Mouse (Mus musculus): ENCODE measurements around the gene Nicn1. TPM values are rescaled to one million over a fixed set of nuclear protein-coding genes. Genes with fewer than 3 reads are reported as not detected.

Gene Nicn1
- polyA plus RNA-seq, 1 experiment from 2014 or later, result 142 TPM

DNA sequence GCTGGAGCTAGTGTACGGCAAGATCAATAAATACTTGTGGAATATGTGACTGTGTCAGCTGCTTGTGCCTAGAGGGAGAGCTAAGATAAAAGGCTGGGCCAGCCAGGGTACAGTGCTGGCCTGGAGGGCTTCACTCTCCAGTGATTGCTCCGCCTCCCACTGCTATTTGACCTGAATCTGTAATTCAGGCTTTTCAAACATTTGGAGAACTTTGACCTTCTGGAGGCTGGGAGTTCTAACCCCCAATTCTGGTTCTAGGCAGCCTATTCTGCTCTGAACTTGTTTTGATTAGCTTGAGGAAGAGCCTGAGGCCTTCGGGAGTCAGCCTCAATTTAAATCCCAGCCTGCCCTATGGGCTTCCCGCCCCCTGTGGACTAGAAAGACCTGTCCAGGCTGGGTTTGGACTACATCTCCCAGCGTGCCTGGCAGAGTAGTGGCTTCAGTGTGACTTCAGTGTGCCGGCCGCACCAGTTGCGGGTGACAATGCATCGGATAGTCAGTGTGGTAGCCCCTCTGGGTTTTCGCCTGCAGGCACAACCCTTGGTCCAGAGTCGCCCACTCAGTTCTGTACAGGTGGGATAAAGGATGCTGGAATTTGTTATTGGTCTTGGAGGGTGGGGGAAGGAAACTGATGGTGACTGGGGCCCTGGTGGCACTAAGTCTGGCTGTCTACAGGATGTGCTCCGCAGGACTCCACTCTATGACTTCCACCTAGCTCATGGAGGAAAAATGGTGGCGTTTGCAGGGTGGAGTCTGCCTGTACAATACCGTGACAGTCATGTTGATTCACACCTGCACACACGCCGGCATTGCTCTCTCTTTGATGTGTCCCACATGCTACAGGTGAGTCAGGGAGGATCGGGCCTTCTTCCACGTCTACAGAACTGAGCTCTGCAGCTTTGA, 6.5 kb downstream of the Nicn1 start, which contains the start of gene Amt:
TSS of gene Amt (plus strand) at position 401 of the 903 bp plus-strand sequence.
- peak; percentile 78 for ATAC-seq
- peak within 1 kb of the TSS; percentile 29 for H3K4me2 ChIP-seq (ENCODE audit: low read length)
- peak within 1 kb of the TSS; percentile 26; the same call in 1 of the 2 replicates for H3K4me3 ChIP-seq (ENCODE audit: low read length)
- WGBS, result 22% methylated on average over 18 of the region's 18 CpGs
- no peaks in the 10 kb centered on the region for H3K9me3 ChIP-seq (ENCODE audit: control insufficient read depth, low read length)
- no peaks in the 10 kb centered on the region for H3K4me1 ChIP-seq (ENCODE audit: control insufficient read depth, insufficient read depth, low read depth, low read length)
- H3K36me3 ChIP-seq (ENCODE audit: control insufficient read depth, insufficient read depth, low read length), result peaks cover 14% of the 10 kb centered on the region
- no peak within 1 kb of the TSS for H3K27ac ChIP-seq (ENCODE audit: low read depth, low read length)
- peak within 1 kb of the TSS; percentile 38; the same call in 1 of the 2 replicates for H3K9ac ChIP-seq (ENCODE audit: low read depth, low read length)
- no peaks in the 10 kb centered on the region for H3K27me3 ChIP-seq (replicated peaks; ENCODE audit: control insufficient read depth, insufficient read depth, low read length)

DNA sequence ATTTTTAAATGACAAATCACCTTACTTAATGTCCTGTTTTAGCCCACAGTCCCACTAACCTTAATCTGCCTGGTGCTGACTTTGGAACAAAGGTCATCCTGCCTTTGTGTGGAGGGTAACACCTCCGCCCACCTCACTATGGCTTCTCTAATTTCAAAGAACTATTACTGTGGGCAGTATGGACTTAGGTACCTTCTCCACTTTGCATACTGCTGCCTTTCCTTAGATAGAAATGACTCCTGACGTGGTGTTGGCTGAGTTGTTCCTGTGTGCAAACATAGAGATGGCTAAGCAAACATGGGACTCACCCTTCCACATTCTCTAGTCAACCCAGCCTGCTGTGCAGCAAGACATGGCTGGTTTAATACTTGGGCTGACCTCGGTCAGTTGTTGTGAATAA, 11.6 kb downstream of the Nicn1 start:
- no peaks in the 10 kb centered on the region for H3K27me3 ChIP-seq (replicated peaks; ENCODE audit: control insufficient read depth, insufficient read depth, low read length)
- no peak overlapping the region for H3K9ac ChIP-seq (ENCODE audit: low read depth, low read length)
- H3K36me3 ChIP-seq (ENCODE audit: control insufficient read depth, insufficient read depth, low read length), result peaks cover 19% of the 10 kb centered on the region
- no peak overlapping the region for H3K4me2 ChIP-seq (ENCODE audit: low read length)
- H3K27ac ChIP-seq (ENCODE audit: low read depth, low read length), result no peak overlapping the region
- H3K4me3 ChIP-seq (ENCODE audit: low read length), result no peak overlapping the region
- 91% methylated on average over 3 of the region's 3 CpGs for WGBS
- no peak for ATAC-seq
- H3K4me1 ChIP-seq (ENCODE audit: control insufficient read depth, insufficient read depth, low read depth, low read length), result peaks cover 7% of the 10 kb centered on the region
- no peaks in the 10 kb centered on the region for H3K9me3 ChIP-seq (ENCODE audit: control insufficient read depth, low read length)

DNA sequence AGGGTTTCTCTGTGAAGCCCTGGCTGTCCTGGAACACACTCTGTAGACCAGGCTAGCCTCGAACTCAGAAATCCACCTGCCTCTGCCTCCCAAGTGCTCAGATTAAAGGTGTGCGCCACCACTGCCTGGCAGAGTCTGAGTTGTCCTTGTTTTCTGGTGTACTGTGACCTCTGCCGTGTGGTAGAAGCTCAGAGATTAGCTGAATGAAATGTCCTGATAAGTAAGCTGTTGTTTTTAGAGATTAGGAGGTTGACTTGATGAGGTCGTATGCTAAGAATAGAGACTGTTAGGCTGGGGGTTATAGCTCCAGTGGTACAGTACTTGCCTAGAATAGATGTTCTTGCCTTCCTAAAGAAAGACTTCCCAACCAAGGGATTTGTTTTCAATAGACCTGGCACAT, 14.5 kb downstream of the Nicn1 start:
- peak overlapping the region; percentile 92; the same call in 1 of the 2 replicates for H3K27ac ChIP-seq (ENCODE audit: low read depth, low read length)
- peak overlapping the region; percentile 96 for H3K4me2 ChIP-seq (ENCODE audit: low read length)
- H3K9me3 ChIP-seq (ENCODE audit: control insufficient read depth, low read length), result no peaks in the 10 kb centered on the region
- 89% methylated on average over 4 of the region's 4 CpGs for WGBS
- peak overlapping the region; percentile 79 for H3K4me3 ChIP-seq (ENCODE audit: low read length)
- H3K4me1 ChIP-seq (ENCODE audit: control insufficient read depth, insufficient read depth, low read depth, low read length), result peaks cover 28% of the 10 kb centered on the region
- H3K27me3 ChIP-seq (replicated peaks; ENCODE audit: control insufficient read depth, insufficient read depth, low read length), result no peaks in the 10 kb centered on the region
- ATAC-seq, result no peak
- peak overlapping the region; percentile 90; the same call in 1 of the 2 replicates for H3K9ac ChIP-seq (ENCODE audit: low read depth, low read length)
- H3K36me3 ChIP-seq (ENCODE audit: control insufficient read depth, insufficient read depth, low read length), result peaks cover 19% of the 10 kb centered on the region

DNA sequence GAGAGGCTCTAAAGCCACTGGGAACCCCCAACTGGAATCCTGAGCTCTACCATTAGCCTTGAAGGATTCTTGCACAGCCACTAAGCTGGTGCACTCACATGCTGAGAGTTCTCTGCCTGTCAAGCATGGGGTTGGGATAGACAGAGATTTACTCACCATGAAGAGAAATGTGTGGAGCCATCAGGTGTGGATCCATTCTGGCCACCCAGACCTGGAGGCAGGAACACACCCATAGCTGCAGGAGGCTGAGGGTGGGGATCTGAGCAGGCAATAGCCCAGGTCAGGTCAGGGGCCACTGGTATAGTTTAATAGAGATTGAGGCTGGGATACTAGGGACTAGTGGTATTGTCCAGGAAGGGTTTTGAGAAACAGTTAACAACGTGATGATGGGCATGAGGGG, 14.9 kb downstream of the Nicn1 start:
- ATAC-seq, result no peak
- H3K4me3 ChIP-seq (ENCODE audit: low read length), result peak overlapping the region; percentile 79
- H3K27ac ChIP-seq (ENCODE audit: low read depth, low read length), result peak overlapping the region; percentile 92
- H3K4me2 ChIP-seq (ENCODE audit: low read length), result peak overlapping the region; percentile 96
- peaks cover 19% of the 10 kb centered on the region for H3K36me3 ChIP-seq (ENCODE audit: control insufficient read depth, insufficient read depth, low read length)
- WGBS, result 0% methylated on average over 1 of the region's 1 CpGs
- H3K9ac ChIP-seq (ENCODE audit: low read depth, low read length), result peak overlapping the region; percentile 90
- H3K4me1 ChIP-seq (ENCODE audit: control insufficient read depth, insufficient read depth, low read depth, low read length), result peaks cover 28% of the 10 kb centered on the region
- no peaks in the 10 kb centered on the region for H3K9me3 ChIP-seq (ENCODE audit: control insufficient read depth, low read length)
- no peaks in the 10 kb centered on the region for H3K27me3 ChIP-seq (replicated peaks; ENCODE audit: control insufficient read depth, insufficient read depth, low read length)

DNA sequence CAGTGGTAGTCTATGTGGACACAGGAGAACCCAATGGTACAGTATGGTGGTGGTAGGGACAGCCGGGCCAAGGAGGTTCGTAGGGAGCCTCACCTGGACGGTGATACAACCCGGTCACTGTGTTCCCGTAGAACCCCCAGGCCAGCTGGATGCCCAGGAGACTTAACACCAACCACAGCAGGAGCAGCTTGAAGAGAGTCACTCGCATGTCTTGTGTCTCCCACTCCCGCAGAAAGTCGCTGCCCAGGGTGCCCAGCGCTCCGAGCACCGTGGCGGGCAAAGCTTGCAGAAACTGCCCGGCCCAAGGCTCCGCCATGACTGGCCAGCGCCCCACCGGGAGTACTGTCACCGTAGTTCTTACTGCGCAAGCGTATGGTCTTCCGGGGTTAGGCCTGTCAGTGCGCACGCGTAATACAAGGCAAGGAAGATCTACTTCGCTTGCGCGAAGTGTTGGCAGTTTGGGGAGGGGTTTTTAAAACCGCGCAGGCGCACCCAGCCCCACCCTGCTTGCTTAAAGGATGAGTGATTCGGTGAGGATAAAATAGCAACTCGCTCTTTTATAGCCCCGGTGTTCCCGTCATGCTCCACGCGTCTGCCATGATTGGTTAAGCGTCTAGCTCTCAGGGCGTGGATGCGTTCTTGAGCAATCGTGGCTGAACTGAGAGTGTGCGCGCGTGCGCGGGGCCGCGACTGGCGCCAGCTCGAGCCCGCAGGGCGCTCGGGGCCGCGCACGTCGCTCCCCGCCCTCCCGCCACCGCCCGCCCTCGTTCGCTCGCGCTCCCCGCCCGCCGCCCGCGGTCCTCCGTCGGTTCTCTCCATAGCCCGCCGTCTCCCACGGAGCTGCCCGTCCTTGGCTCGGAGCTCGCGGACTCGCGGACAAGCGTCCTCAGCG, 15.6 kb downstream of the Nicn1 start, which contains the start of the genes Rhoa and Tcta:
TSS of gene Rhoa (plus strand) at position 501 of the 892 bp plus-strand sequence.
TSS of gene Tcta (minus strand) at position 532 of the 892 bp plus-strand sequence.
- Histone ChIP-seq H3K27ac (ENCODE audit: low read depth, low read length) (peak within 1 kb of the TSS; percentile 100), H3K9me3 (ENCODE audit: control insufficient read depth, low read length) (no peaks in the 10 kb centered on the region)
- WGBS, result 0% methylated on average over 80 of the region's 81 CpGs

DNA sequence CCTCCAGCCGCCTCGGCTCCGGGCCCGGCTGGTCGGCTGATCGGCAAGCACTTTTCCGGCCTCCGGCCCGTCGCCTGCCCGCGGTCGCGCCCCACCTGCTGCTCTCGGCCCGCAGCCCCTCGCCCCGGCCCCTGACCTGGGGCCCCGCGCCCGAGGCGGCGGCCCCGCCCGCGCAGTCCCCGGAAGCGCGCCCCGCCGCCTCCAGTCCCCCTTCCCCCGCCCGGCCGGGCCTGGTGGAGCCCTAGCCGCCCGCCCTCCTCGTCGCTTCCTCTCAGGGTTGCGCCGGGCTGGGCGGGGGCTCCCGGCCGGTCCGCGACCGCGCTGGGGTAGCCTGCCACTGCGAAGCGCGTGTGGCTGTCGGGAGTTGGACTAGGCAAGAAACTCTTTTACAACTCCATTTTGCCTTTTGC, 16.3 kb downstream of the Nicn1 start:
- no peaks in the 10 kb centered on the region for H3K27me3 ChIP-seq (replicated peaks; ENCODE audit: control insufficient read depth, insufficient read depth, low read length)
- H3K4me3 ChIP-seq (ENCODE audit: low read length), result peak overlapping the region; percentile 79
- no peaks in the 10 kb centered on the region for H3K9me3 ChIP-seq (ENCODE audit: control insufficient read depth, low read length)
- H3K27ac ChIP-seq (ENCODE audit: low read depth, low read length), result peak overlapping the region; percentile 100
- H3K36me3 ChIP-seq (ENCODE audit: control insufficient read depth, insufficient read depth, low read length), result peaks cover 17% of the 10 kb centered on the region
- H3K4me2 ChIP-seq (ENCODE audit: low read length), result peak overlapping the region; percentile 65
- peaks cover 28% of the 10 kb centered on the region for H3K4me1 ChIP-seq (ENCODE audit: control insufficient read depth, insufficient read depth, low read depth, low read length)
- under 1% methylated on average over 25 of the region's 51 CpGs for WGBS
- ATAC-seq, result peak; percentile 51
- peak overlapping the region; percentile 97 for H3K9ac ChIP-seq (ENCODE audit: low read depth, low read length)

More for the DNA sequence above, 15.6 kb downstream of the Nicn1 start, which contains the start of the genes Rhoa and Tcta:
- Histone ChIP-seq H3K4me2 (ENCODE audit: low read length) (peak within 1 kb of the TSS; percentile 96), H3K36me3 (ENCODE audit: control insufficient read depth, insufficient read depth, low read length) (peaks cover 19% of the 10 kb centered on the region), H3K4me1 (ENCODE audit: control insufficient read depth, insufficient read depth, low read depth, low read length) (peaks cover 28% of the 10 kb centered on the region), H3K9ac (ENCODE audit: low read depth, low read length) (peak within 1 kb of the TSS; percentile 97), H3K4me3 (ENCODE audit: low read length) (peak within 1 kb of the TSS; percentile 79), H3K27me3 (replicated peaks; ENCODE audit: control insufficient read depth, insufficient read depth, low read length) (no peaks in the 10 kb centered on the region)
- ATAC-seq, result peak; percentile 98

DNA sequence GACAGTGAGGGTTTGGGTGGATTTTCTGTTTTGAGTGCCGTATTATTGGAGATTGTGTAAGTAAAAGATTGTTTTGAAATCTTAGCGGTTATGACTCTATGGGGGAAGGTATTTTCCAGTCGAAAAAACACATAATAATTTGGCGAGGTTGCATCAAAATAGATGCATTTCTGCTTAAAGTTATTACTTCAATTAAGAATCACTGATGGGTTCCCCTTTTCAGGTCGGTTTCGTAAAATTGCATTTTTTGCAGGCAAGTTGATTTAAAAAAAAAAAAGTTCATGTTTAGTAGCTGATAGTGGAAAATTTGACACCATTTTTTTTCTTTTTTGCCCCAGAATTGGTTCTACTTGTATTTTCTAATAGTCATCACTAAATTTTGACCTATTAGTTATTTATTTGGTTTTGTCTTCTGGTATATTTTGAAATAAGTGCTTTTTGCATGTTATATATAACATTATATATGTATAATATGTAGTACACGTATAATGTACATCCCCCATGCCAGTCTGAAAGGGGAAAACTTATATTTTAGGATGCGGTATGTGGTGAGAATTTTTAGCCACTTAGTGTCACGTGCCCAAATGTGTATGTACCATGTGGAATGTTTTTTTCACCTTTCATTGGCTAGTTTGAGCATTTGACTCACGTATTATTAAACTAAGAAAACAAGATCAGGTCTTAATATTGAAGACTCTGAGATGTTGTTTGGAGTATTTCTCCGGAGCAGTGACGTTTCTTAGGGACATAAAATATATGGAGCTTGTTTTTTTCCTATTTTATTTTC, 17.0 kb downstream of the Nicn1 start:
- no peak for ATAC-seq
- Histone ChIP-seq H3K36me3 (ENCODE audit: control insufficient read depth, insufficient read depth, low read length) (peaks cover 14% of the 10 kb centered on the region), H3K4me2 (ENCODE audit: low read length) (peak overlapping the region; percentile 65), H3K27me3 (replicated peaks; ENCODE audit: control insufficient read depth, insufficient read depth, low read length) (no peaks in the 10 kb centered on the region), H3K9me3 (ENCODE audit: control insufficient read depth, low read length) (no peaks in the 10 kb centered on the region), H3K4me1 (ENCODE audit: control insufficient read depth, insufficient read depth, low read depth, low read length) (peaks cover 28% of the 10 kb centered on the region), H3K9ac (ENCODE audit: low read depth, low read length) (peak overlapping the region; percentile 97), H3K27ac (ENCODE audit: low read depth, low read length) (peak overlapping the region; percentile 100), H3K4me3 (ENCODE audit: low read length) (peak overlapping the region; percentile 79)
- 20% methylated on average over 12 of the region's 12 CpGs for WGBS

DNA sequence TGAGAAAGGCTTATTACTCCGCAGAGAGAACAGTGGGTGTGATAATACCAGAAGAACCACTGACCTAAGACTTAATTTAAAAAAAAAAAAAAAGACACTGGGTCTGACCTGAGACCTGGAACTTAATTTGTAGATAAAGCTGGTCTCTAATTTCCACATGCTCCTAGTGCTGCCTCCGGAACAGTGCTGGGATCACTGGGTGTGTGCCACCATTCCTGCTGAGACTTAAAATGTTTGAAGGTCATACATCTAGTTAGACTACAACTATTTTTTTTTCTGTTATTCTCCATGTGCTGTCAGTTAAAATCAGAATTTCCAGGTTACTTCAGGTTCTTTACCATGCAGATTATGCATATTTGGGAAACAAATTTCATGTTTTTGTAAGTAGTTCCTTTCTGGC, 17.9 kb downstream of the Nicn1 start:
- Histone ChIP-seq H3K27me3 (replicated peaks; ENCODE audit: control insufficient read depth, insufficient read depth, low read length) (no peaks in the 10 kb centered on the region), H3K36me3 (ENCODE audit: control insufficient read depth, insufficient read depth, low read length) (peaks cover 8% of the 10 kb centered on the region), H3K4me1 (ENCODE audit: control insufficient read depth, insufficient read depth, low read depth, low read length) (peaks cover 28% of the 10 kb centered on the region), H3K4me3 (ENCODE audit: low read length) (peak overlapping the region; percentile 79), H3K27ac (ENCODE audit: low read depth, low read length) (no peak overlapping the region), H3K9ac (ENCODE audit: low read depth, low read length) (no peak overlapping the region), H3K4me2 (ENCODE audit: low read length) (peak overlapping the region; percentile 65), H3K9me3 (ENCODE audit: control insufficient read depth, low read length) (no peaks in the 10 kb centered on the region)
- ATAC-seq, result no peak
- 67% methylated on average over 2 of the region's 2 CpGs for WGBS
